Mouse (Mus musculus) c-Kit-positive CD71-positive TER-119-positive erythroid progenitor cells, embryonic 14.5 days (primary cell): ENCODE measurements around the gene Naa38.

ENCODE experiments used
- DNase-seq: peaks from one replicate; pipeline ENCODE4 v3.0.0-alpha.2; 2013; ENCODE audit warnings: low spot score

The Naa38 gene

DNA sequence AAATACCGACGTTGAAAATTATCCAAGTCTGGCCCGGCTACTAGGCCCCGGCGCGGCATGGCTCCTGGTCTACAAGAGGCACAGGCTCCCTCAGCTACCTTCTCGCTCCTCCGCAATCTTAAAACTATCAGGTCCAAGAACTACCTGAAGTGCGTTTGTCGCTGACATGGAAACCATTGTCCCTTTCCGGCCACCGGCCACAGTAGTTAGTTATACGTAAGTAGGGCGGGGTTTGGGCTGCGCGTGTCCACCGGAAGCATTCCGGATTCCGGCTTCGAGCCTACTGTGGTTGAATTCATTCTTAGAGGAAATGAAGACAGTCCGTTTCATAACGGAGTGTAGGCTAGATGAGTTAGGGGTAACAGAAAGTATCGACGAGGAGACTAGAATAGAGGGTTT lies at the start of gene Naa38, which contains the start of gene Cyb5d1:
TSS of gene Naa38 (plus strand) at position 253 of the 399 bp plus-strand sequence.
TSS of gene Cyb5d1 (minus strand) at position 397 of the 399 bp plus-strand sequence.
- DNase-seq: peak; percentile 90

DNA sequence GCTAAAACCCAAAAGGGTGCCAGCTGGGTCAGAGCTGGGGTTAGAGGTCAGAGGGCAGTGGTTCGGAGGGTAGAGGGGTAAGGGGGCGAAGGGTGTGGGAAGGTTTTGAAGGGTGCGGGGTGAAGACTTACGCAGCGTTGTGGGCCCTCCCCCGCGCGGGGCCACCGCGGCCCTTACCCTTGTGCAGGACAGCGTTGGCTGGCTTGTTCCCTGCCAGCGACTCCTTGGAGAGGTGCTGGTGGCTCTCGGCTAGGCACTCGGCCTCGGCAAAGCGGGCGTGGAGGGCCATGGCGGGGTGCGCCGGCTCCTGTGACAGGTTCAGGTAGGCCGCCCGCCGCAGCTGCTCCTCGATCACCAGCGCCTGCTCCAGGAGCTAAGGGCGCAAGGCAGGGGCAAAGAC lies 48.8 kb upstream of the Naa38 start:
- no peak for DNase-seq

DNA sequence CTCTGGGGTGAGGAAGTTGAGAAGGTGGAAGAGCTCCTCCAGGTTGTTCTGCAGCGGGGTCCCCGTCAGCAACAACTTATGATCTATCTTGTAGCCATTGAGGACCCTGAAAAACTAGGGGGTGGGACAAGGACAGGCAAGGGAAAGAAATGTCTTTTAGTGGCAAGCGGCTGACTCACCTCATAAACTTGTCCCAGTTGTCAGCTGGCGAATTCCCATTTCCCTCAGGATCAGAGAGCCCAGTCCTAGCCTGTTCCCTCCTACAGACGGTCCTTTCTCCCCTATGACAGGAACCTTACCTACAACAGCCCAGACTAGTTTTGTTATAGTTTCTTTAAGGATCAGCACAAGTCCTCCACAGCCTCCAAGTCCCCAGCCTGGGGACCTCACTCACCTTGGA lies 38.7 kb upstream of the Naa38 start:
- DNase-seq: no peak

DNA sequence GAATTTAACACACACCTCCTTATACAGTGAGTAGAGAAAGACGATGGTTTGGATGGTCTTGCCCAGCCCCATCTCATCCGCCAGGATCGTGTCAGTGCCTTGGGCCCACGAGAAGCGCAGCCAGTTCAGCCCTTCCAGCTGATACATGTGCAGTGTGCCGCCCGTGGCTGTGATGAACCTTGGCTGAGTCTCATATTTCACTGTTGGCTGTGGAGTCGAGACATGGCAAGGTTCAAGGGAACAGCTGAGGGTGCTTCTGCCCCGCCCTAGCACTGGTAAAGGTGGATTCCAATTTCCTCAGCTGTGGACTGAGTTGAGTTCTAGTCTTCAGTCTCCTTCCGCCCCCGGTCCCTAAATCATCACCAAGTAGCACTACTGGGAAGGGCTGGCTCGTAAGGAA lies 37.6 kb upstream of the Naa38 start:
- DNase-seq: no peak

DNA sequence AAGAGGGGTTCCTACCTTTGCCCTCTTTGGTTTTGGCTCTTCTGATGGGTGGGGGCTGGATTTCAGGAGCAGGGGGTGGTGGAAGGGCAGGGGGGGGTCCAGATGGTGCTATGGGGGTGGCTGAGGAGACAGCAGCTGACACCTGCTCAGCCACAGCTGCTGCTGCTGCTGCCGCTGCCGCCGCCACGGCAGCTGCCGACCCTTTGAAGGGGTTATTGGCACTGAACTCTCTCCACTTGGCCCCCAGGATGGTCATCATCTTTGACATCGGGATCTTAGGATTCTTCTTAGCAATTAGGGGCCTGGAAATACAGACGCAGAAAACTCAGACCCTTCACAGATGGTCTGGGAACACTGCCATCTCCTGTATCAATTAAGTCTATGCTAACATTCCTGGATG lies 33.3 kb upstream of the Naa38 start:
- DNase-seq: no peak

DNA sequence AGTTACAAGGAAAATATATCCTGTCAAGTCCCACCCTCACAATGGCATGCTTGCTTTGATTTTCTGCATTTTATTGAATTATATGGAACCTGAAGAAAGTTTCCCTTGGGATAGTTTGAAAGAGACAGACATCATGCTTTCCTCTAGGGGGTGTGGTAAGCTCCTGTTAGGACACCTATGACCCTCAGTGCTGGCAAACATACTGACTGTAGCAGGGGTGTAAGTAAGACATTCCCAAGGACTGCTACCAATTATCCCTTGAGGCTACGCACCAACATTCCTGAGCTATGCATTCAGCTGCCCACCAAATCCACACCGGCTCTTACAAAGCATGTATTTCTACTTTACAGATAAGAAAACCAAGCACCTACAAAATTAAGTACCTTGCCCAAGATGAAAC lies 32.8 kb upstream of the Naa38 start:
- no peak for DNase-seq

DNA sequence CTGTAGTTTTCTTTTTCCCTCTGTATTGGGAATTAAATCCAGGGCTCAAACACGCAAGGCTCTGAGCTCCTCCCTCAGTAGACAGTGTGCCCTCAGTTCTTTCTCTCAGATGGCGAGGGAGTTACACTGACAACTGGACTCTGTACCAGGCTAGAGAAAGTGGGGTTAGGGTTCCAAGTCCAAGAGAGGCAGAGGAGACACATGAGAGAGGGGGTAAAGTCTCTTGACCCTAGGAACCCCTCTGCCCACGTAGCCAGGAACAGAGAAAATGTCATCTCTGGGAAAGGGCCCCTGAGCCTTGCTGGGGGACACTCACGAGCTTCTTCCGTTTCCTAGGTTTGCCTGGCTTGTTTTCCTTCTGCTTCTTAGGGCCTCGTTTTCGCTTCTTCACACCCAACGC lies 30.9 kb upstream of the Naa38 start:
- DNase-seq: no peak

DNA sequence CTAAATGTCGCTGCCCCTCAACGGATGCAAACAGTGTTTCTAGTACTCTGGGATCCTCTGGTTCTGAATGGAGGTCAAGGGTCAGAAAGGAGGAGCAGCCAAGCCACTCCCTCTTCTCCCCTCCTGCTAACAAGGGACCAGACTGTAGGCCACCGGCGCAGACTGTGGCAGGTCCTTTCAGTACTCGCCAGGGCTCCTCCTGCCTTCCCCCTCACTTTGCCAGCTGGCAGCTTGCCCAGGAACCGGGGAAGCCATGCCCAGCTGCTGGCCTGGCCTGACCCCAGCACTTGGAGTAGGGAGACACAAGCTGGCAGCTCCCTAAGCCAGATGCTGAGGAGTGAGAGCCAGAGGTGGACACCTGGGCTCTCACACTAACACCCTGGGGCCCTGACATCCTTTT lies 30.4 kb upstream of the Naa38 start:
- DNase-seq: no peak

DNA sequence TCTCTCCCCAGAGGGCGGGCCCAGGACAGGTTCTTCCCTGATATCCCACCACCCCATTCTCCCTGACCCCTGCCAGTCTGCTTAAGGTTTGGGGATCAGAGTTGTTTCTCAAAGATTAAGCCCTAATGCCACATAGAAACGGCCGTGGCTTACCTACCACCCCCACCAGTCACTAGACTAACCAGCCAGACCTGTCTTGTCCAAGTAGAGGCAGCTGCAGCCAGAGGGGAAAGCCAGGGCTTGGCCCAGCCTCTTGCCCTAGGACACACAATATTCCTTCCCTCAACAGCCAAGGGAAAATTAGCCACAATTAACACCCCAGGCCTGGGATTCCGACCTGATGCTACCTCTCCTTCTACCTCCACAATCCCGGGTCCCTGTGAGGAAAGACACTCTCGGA lies 29.6 kb upstream of the Naa38 start:
- no peak for DNase-seq

DNA sequence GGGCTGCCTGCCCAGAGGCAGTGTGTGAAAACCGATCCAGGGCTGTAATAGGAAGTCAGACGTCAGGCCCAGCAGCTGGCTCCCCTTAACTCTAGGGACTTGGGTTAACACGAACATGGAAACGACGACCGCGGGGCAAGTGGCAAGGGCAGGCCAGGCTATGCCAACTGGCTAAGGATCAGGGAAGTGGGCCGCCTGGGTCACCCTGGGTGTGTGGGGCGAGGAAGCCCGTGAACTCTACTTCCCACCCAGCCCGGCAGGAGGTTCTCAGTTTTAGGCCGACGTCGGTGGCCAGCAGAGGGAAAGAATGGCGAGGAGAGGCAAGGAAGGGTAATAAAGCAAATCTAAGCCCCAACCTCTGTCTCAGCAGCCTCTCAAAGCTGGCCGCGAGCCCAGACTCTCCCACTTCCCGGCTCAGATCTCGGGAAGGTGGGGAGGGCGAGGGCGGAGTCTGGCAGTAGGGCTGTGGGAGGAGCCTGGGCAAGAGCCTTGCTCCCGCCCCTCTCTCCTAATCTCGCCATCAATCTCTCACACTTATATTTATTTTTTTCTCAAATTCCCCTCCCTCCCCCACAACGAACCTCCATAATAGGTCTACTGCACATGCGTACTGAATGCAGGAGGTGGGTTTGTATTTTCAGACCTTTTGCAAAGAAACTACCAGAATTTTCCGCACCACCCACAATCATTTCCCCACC lies 29.0 kb upstream of the Naa38 start:
- DNase-seq: peak; percentile 45

DNA sequence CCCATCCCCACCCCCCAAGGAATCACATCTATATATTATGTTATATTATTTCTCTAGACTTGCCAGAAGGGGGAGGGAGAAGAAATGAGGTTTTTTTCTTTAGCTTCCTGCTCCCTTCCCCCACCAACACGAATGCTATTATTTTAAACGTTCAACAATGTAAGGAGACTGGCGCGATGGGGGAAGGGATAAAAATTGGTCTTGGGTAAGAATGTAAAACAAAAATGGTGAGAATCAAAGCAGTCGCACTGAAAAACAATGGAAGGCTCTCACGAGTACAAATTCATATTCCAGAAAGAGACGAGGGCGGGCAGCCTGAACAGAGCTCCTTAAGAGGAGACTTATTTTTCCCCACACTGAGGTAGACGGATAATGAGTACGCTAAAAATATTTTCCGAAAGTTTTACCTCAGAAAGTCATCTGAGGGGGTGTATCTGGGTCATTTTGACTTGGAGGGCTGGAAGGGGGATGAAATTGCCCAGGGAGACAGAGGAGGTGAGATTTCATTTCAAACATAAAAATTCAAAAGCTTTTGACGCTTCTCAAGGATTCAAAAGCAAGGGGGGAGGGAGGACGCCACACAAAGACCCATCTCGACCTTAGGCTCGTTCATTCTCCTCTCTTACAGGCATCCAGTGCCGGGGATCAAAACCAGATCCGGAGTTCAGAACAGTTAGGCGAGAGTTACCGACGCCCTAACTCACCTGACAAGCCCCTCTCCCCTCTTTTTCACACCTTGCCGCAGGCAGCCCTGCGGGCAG lies 28.3 kb upstream of the Naa38 start:
- no peak for DNase-seq

DNA sequence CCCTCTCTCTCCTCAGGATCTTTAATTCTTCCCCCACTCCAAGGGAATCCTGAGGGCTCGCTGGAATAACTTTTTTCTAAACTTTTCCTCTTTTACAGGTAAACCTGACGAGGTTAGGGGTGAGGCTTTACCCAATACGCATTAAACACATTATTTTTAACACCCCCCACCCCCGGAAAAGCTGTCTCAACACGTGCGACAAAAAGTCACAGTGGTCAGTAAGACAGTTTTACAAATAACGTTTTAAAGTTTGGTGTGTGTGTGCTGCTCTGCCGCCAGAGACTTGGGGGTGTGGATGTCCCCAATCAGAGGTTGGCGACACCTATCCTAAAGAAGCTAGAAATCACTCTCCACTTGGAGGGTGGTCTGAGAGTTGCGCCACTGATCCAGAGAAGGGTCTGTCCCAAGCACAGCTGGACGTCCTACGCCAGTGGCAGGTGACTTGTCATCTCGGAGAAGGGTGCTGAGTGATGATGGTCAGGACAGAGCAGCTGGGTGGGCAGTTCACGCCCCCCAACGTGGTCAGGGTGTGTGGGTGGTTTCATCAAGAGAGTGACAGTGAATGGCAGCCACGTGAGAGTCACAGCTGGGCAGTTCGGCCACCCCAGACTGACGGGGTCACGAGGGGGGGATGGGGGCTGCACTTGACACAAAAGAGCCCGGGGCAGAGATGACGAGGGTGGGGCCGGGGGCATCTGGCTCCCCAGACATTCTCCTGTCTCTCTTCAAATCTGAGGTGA lies 27.5 kb upstream of the Naa38 start:
- DNase-seq: no peak

DNA sequence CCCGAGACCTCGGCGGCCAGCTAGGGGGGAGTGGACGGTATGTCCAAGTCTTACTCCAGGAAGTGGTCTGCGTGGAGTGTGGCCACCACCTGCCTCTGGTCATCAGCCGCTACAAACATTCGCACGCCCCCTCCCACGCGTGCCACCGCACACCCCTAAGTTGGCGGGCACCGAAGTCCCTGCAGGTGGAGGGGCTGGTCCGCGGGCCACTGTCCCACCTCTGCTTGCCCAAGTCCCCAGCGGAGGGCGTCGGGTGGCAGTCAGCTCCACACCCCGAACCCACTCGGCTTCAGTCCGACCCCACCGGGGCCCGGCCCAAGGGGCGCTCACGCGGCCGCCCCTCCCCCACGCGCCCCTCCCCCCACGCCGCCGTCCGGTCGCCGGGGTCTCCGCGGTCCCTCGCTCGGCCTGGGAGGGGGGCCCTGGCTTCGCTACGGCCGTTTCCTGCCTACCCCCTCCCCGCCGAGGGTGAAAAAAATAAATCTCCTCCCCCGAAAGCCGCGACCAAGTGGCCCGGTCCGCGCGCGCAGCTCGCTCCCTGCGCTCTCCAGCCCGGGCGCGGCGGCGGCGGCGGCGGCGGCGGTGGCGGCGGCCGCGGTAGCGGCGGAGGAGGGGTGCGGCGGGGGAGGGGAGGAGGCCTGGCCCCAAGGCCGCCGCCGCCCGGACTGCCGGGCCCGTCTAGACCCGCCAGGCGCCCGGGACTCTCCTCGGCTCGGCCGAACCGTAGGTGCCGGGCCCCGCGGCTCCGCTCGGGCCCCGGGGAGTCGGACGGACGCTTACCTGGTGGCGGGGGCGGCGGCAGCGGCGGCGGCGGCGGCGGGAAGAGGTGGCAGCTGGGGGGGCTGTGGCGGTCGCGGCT lies 26.7 kb upstream of the Naa38 start:
- DNase-seq: no peak

DNA sequence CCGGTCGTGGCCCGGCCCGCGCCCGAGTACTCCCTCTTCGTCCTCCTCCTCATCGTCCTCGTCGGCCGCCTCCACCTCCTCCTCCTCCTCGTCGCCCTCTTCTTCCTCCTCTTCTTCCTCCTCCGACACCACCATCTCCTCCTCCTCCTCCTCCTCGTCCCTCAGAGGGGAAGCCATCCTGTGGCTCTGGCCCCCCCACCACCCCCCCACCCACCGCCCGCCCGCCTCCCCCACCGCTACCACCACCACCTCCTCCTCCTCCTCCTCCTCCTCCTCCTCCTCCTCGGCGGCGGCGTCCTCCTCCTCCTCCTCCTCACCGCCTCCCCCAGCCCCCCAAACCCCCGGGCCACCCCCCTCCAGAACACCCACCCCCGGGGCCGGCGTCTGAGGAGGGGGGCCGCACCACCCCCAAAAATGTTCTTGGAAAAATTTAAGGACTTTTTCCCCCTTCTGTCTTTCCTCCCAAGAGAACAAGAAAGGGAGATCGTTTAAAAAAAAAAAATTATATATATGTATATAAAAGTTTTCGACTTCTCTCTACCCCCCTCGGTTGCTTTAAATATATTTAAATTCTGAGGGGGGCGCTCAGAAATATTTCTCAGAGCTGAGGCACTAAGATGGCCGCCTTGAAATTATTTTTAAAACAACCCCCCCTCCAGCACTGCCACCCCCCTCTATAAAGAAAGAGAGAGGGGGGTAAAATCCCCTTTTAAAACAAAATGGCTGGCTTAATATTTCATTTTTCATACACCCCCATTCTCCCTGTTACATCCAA lies 25.9 kb upstream of the Naa38 start, which contains the start of gene Chd3:
TSS of gene Chd3 (minus strand) at position 192 of the 775 bp plus-strand sequence.
- DNase-seq: no peak

DNA sequence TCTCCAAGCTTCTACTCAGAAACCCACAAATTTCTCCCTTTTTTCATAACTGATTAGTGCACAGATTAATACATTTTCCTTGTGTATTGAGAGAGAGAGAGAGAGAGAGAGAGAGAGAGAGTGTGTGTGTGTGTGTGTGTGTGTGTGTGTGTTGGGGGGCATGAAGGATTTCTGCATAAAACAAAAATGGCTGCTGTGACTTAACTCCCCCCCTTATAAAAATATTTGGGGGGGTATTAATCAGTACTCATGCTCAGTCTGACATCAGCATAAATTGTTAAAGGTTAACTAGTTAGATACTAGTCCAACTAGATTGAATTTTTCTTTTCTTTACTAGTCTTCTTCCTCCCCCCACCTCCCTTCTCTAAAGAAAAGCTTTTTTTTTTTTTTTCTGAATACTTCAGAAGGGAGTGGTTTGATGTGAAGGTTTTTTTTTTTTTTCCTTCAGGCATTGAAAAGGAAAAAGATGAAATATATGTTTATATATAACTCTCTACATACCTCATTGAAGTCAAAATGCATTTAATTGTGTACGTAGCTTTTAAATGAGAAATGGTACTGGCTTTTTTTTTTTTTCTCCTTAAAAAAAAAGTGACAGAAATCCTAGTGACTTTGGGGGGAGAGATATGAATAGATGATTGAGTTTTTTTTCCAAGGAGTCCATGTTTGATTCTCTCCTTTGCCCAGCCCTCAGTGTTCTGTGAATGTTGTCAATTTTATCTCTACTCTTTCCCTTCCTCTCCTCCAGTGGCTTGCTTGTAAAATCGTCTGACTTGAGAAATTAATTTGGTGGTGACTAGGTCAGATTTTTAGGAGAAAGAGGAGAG lies 25.1 kb upstream of the Naa38 start:
- DNase-seq: no peak

DNA sequence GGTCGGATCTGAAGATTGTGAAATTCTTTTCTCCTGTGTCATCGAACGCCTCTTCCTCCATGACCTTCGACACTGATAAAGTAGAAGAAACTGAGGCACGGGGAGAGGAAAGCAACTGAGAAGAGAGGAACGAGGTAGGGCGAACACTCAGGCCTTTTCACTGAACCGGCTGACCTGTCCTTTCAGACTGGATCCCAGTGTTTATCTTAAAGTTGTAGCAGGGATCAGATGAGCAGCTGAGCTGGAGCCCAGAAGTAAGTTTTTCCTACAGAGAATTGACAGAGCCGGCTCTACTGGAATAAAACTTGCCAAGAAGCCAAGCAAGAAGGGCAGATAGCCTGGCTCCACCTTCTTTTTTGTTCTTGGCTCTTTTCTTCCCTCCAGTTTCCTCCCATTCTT lies 24.5 kb upstream of the Naa38 start:
- no peak for DNase-seq

DNA sequence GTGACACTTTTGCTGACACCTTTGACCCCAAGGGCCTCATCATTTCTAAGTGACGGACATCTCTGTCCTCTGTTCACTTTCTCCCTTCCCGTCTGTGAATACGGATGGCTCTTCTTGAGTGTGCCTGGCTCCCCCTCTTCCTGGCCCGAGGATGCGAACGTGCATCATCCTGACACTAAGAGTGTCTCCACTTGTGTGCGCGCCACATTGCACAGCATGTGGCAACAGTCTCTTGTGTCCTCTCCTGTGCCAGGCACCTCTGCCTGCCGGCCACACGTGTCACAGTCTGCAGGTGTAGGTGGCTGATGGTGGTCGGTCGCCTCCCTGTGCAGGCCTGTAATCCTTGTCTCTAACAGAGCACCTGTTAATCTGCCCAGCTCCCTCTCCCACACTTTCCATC lies 23.7 kb upstream of the Naa38 start:
- no peak for DNase-seq

DNA sequence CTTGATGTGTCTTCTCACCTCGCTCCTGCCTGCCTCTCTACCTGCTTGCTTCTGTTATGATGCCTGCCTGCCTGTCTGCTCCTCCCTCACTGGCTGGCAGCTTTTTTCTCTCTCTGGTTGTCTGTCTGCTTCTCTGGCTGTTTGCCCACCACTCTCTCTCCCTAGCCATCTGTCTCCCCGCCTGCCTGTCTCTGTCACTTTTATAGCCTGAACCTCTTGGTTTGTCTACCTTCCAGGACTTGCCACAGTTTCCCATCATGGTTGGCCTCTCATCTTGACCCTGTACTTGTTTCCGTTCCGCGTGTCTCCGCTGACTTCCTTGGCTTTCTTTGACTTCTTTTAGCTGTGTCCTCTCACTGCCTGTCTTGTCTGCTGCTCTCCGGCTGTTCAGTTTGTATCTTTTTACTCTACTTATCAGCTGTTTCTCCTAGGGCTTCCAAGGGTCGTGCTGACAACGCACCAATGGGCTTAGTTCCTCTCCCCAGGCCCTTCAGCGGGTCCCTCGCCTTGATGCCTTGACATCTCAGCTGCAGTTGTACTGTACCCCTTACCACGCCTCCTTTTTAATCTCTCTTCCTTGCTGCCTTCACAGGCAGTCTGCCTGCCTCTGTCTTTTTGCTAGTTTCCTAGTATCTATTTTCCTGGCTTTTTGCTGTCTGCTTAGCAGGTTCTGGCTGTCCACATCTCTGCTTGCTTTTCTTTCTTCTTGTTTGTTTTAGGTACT lies 23.1 kb upstream of the Naa38 start:
- no peak for DNase-seq

DNA sequence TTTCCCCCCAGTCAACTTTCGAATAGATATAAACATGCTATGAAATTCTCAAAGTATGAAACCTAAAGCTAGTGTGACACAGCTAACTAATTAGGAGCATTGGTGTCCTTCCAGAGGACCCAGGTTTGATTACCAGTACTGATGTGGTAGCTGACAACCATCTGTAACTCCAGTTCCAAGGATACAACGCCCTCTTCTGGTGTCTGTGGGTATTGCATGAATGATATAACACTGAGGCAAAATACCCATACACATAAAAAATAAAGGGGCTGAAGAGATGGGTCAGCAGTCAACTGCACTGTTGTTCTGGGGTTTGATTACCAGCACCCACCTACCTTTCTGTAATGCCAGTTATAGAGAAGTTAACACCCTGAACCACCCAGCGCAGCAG lies 22.5 kb upstream of the Naa38 start:
- peak; percentile 48 for DNase-seq
